Mouse (Mus musculus): ENCODE data around the gene Zfhx3. TPM values are rescaled to one million over a fixed set of nuclear protein-coding genes. Genes with fewer than 3 reads are reported as not detected.

Gene Zfhx3
- total and polyA plus RNA-seq, 3 experiments = 0.11 to 0.30 TPM; not detected in 1

DNA sequence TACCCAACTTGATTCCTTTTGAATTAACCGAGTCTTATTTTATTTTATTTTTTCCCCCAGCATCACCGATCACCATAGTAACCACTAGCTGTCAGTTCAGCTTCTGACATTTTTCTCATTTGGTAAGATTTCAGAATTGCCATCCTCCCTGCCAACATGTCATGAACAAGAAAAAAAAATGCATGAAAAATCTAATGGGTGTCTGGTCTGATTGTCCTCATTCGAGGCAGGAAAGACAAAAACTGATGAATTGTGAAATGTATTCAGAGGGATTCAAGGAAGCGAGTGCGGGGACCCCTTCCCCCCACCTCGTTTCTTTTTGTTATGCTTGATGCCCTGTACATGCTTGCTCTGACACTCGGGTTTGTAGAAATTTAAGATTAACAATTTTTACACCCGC lies 15.1 kb downstream of the Zfhx3 start:
- TF ChIP-seq GATA1 (IDR thresholded peaks at IDR 0.05; ENCODE audit: borderline replicate concordance, low read length) (no peak), POLR2AphosphoS5 (IDR thresholded peaks at IDR 0.05; ENCODE audit: insufficient replicate concordance, low read depth, low read length) (no peak), GATA2 (IDR thresholded peaks at IDR 0.05; ENCODE audit: borderline replicate concordance, low read depth, low read length) (no peak), CTCF (IDR thresholded peaks at IDR 0.05; ENCODE audit: low read depth, low read length) (no peak), TAL1 (conservative IDR thresholded peaks at IDR 0.05; ENCODE audit: low read depth, low read length) (no peak)
- no peak for ATAC-seq (ENCODE audit: extremely low read depth, insufficient number of reproducible peaks, low FRiP score, poor library complexity, severe bottlenecking)
- no peak overlapping the region for H3K4me3 ChIP-seq (ENCODE audit: low read depth, low read length)
- H3K36me3 ChIP-seq (replicated peaks) = no peaks in the 10 kb centered on the region
- no peaks in the 10 kb centered on the region for H3K27me3 ChIP-seq (ENCODE audit: insufficient read depth, low read length)
- no peak for DNase-seq (ENCODE audit: low spot score)
- H3K9me3 ChIP-seq (replicated peaks) = peaks cover 43% of the 10 kb centered on the region
- no peaks in the 10 kb centered on the region for H3K4me1 ChIP-seq (ENCODE audit: insufficient read depth, low read depth, low read length)

- DNase-seq (ENCODE audit: low spot score) (no peak), ATAC-seq (ENCODE audit: extremely low read depth, insufficient number of reproducible peaks, low FRiP score, poor library complexity, severe bottlenecking) (no peak)
- Histone ChIP-seq H3K4me1 (ENCODE audit: insufficient read depth, low read depth, low read length) (no peaks in the 10 kb centered on the region), H3K27me3 (ENCODE audit: insufficient read depth, low read length) (no peaks in the 10 kb centered on the region), H3K9me3 (replicated peaks) (peaks cover 42% of the 10 kb centered on the region), H3K4me3 (ENCODE audit: low read depth, low read length) (no peak overlapping the region), H3K36me3 (replicated peaks) (no peaks in the 10 kb centered on the region)
- no peak for TF ChIP-seq CTCF (IDR thresholded peaks at IDR 0.05; ENCODE audit: low read depth, low read length)
- TF ChIP-seq POLR2AphosphoS5 (IDR thresholded peaks at IDR 0.05; ENCODE audit: insufficient replicate concordance, low read depth, low read length) = no peak
- no peak for TF ChIP-seq TAL1 (conservative IDR thresholded peaks at IDR 0.05; ENCODE audit: low read depth, low read length)
- no peak for TF ChIP-seq GATA1 (IDR thresholded peaks at IDR 0.05; ENCODE audit: borderline replicate concordance, low read length)
- TF ChIP-seq GATA2 (IDR thresholded peaks at IDR 0.05; ENCODE audit: borderline replicate concordance, low read depth, low read length) = no peak
Measured at GRCm38 (mm10) chr8:107960466-107960865, 18.0 kb downstream of the Zfhx3 start.

DNA sequence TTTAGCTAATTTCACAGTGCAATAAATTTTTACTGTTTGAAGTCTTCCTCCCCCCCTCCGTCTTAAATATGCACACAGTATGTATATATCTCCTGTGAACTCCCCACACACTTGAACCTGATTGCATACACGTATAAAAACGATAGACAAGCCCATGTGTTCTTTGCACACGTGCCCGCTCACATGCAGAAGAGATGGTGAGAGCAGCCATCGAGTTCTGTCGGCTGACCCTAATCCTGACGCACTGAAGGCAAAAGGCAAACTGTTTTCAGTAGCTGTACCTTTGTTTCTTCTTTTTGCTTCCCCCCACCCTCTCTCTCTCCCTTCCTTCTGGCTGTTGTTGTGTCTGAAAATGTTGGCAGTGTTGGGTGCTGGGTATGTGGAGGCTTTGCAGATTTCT lies 18.4 kb downstream of the Zfhx3 start:
- DNase-seq (ENCODE audit: low spot score) (no peak), ATAC-seq (ENCODE audit: extremely low read depth, insufficient number of reproducible peaks, low FRiP score, poor library complexity, severe bottlenecking) (no peak)
- Histone ChIP-seq H3K9me3 (replicated peaks) (peaks cover 43% of the 10 kb centered on the region), H3K36me3 (replicated peaks) (no peaks in the 10 kb centered on the region), H3K4me3 (ENCODE audit: low read depth, low read length) (no peak overlapping the region), H3K27me3 (ENCODE audit: insufficient read depth, low read length) (no peaks in the 10 kb centered on the region), H3K4me1 (ENCODE audit: insufficient read depth, low read depth, low read length) (no peaks in the 10 kb centered on the region)
- TF ChIP-seq GATA1 (IDR thresholded peaks at IDR 0.05; ENCODE audit: borderline replicate concordance, low read length) (no peak), CTCF (IDR thresholded peaks at IDR 0.05; ENCODE audit: low read depth, low read length) (no peak), GATA2 (IDR thresholded peaks at IDR 0.05; ENCODE audit: borderline replicate concordance, low read depth, low read length) (no peak), TAL1 (conservative IDR thresholded peaks at IDR 0.05; ENCODE audit: low read depth, low read length) (no peak), POLR2AphosphoS5 (IDR thresholded peaks at IDR 0.05; ENCODE audit: insufficient replicate concordance, low read depth, low read length) (no peak)

DNA sequence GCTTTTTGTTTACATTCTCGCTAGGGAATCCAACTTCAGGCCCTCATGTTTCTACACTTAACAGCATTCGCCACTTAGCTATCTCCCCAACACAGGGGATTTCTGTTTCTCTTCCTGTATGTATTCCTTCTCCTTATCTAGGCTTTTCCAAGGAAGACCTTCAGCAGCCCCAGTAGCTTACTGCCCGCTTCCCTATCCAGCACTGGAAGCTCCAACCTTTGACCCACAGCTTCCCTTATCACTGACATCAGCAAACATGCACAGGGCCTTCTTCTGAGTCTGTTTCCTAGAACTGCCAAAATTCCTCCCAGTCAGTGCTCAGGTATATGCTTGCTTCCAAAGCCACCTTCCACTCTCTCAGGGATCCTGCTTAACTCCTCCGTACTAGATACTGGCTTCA lies 29.8 kb downstream of the Zfhx3 start:
- ATAC-seq (ENCODE audit: extremely low read depth, insufficient number of reproducible peaks, low FRiP score, poor library complexity, severe bottlenecking) (no peak), DNase-seq (ENCODE audit: low spot score) (no peak)
- Histone ChIP-seq H3K36me3 (replicated peaks) (no peaks in the 10 kb centered on the region), H3K27me3 (ENCODE audit: insufficient read depth, low read length) (no peaks in the 10 kb centered on the region), H3K4me1 (ENCODE audit: insufficient read depth, low read depth, low read length) (no peaks in the 10 kb centered on the region), H3K9me3 (replicated peaks) (peaks cover 59% of the 10 kb centered on the region), H3K4me3 (ENCODE audit: low read depth, low read length) (no peak overlapping the region)
- TF ChIP-seq CTCF (IDR thresholded peaks at IDR 0.05; ENCODE audit: low read depth, low read length) = no peak
- no peak for TF ChIP-seq GATA2 (IDR thresholded peaks at IDR 0.05; ENCODE audit: borderline replicate concordance, low read depth, low read length)
- no peak for TF ChIP-seq POLR2AphosphoS5 (IDR thresholded peaks at IDR 0.05; ENCODE audit: insufficient replicate concordance, low read depth, low read length)
- TF ChIP-seq TAL1 (conservative IDR thresholded peaks at IDR 0.05; ENCODE audit: low read depth, low read length) = no peak
- TF ChIP-seq GATA1 (IDR thresholded peaks at IDR 0.05; ENCODE audit: borderline replicate concordance, low read length) = no peak

GRCm38 (mm10) chr8:107974451-107974850 lies 32.0 kb downstream of the Zfhx3 start:
- ATAC-seq (ENCODE audit: extremely low read depth, insufficient number of reproducible peaks, low FRiP score, poor library complexity, severe bottlenecking) (no peak), DNase-seq (ENCODE audit: low spot score) (no peak)
- peaks cover 70% of the 10 kb centered on the region for H3K9me3 ChIP-seq (replicated peaks)
- no peaks in the 10 kb centered on the region for H3K4me1 ChIP-seq (ENCODE audit: insufficient read depth, low read depth, low read length)
- H3K27me3 ChIP-seq (ENCODE audit: insufficient read depth, low read length) = no peaks in the 10 kb centered on the region
- H3K36me3 ChIP-seq (replicated peaks) = no peaks in the 10 kb centered on the region
- TF ChIP-seq POLR2AphosphoS5 (IDR thresholded peaks at IDR 0.05; ENCODE audit: insufficient replicate concordance, low read depth, low read length) (no peak), CTCF (IDR thresholded peaks at IDR 0.05; ENCODE audit: low read depth, low read length) (no peak), TAL1 (conservative IDR thresholded peaks at IDR 0.05; ENCODE audit: low read depth, low read length) (no peak), GATA1 (IDR thresholded peaks at IDR 0.05; ENCODE audit: borderline replicate concordance, low read length) (no peak), GATA2 (IDR thresholded peaks at IDR 0.05; ENCODE audit: borderline replicate concordance, low read depth, low read length) (no peak)
- no peak overlapping the region for H3K4me3 ChIP-seq (ENCODE audit: low read depth, low read length)

DNA sequence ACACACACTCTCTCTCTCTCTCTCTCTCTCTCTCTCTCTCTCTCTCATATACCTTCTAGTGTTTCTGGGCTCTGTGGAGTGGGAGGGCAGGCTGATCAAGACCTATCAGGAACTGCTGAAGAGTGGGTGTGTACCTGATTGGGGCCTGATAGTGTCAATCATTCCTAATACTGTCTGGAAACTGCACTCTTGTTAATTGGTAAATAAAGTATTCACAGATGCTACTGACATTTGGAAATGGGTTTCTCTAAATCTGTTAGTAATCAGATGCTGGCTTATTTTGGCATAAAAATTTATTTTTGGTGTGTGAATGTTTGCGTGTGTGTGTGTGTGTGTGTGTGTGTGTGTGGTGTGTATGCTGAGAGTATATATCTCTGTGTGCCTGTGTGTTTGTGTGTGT lies 35.8 kb downstream of the Zfhx3 start:
- peaks cover 57% of the 10 kb centered on the region for H3K9me3 ChIP-seq (replicated peaks)
- H3K4me3 ChIP-seq (ENCODE audit: low read depth, low read length) = no peak overlapping the region
- ATAC-seq (ENCODE audit: extremely low read depth, insufficient number of reproducible peaks, low FRiP score, poor library complexity, severe bottlenecking) (no peak), DNase-seq (ENCODE audit: low spot score) (no peak)
- H3K4me1 ChIP-seq (ENCODE audit: insufficient read depth, low read depth, low read length) = no peaks in the 10 kb centered on the region
- H3K36me3 ChIP-seq (replicated peaks) = no peaks in the 10 kb centered on the region
- TF ChIP-seq CTCF (IDR thresholded peaks at IDR 0.05; ENCODE audit: low read depth, low read length) (no peak), TAL1 (conservative IDR thresholded peaks at IDR 0.05; ENCODE audit: low read depth, low read length) (no peak), GATA1 (IDR thresholded peaks at IDR 0.05; ENCODE audit: borderline replicate concordance, low read length) (no peak), GATA2 (IDR thresholded peaks at IDR 0.05; ENCODE audit: borderline replicate concordance, low read depth, low read length) (no peak), POLR2AphosphoS5 (IDR thresholded peaks at IDR 0.05; ENCODE audit: insufficient replicate concordance, low read depth, low read length) (no peak)
- H3K27me3 ChIP-seq (ENCODE audit: insufficient read depth, low read length) = no peaks in the 10 kb centered on the region
